Mouse (Mus musculus) CD4-positive, CD25-positive, alpha-beta regulatory T cell, adult 2 months (primary cell): Measurements from ENCODE around the gene Kdm4a.

Source experiments
- DNase-seq: peaks from one replicate; pipeline ENCODE4 v3.0.0-alpha.2; 2012; ENCODE audit warnings: low read depth, low spot score

Gene Kdm4a

DNA sequence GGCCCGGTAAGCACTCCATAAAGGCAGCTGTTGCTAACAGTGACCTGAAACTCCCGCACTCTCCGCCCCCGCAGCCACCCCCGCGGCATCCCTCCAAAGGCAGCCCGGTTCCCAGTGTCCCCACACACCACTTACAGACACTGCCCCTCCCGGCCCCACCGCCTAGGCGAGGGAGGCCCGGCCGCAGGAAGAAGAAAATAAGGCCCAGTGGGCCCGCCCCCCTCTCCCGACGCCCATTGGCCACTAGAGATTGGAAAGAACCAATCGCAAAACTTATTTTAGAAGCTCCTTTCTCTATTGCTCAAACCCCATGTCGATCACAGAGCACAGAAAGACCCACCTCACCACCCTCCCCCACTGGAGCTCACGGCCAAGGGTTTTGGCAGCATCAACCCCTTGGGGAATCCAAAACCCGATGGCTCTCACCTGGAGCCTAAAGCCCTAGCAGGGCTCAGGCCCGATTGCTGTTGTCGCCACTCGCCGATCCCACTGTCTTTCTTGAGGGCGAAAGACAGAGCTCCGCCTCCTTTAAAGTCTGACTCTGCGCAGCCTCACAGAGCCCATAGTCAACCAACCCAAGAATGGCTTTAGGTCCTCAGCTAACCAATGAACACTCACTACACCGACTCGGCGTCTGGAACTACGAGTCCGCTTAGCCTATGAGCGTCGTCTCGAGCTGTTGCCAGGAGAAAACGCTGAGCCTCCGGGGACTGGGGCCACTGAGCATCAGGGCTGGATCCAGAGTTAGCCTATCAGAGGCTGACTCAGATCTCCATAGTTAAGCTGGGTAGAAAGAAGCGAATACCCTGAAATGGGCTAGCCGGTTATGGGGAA is at the start of gene Kdm4a:
Gene Kdm4a, minus strand, starts transcription at position 577 of the 834 bp plus-strand sequence.
- DNase-seq: peak; percentile 97

DNA sequence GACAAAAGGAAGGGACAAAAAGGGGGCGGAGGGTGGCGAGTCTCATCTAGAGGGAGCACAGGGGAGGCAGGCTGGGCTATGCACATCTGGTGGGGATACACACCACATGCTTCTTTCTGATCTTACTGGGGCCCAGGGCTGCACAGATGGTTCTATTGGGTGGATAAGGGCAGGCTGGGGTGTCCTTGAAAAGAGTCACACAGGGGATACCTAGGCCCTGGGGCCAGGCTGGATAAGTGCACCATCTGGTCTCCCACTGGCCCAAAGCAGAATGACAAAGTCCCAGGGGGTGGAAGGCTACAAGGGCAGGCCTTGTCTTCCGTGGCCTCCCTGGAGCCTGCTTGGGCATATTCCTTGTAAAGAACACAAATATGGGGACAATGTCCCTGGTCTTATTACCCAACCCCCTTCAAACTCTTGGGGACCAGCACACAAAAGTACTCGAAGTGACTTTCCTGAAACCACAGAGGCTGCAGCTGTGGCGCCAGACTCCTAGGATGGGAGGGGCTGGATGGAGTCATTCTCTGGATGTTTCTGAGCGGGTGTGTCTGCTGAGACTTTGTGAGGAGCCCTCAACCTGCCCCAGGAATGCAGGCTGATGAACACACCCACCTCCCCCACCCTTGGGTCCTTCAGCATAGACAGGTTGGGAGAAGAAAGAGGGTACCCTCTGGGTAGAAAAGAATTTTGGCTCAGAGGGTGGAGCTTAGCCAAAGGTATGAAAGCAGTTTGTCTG is 49.4 kb upstream of the Kdm4a start:
- no peak for DNase-seq

GRCm38 (mm10) chr4:118227398-118227797 is 47.6 kb upstream of the Kdm4a start:
- DNase-seq: no peak

GRCm38 (mm10) chr4:118221261-118221660 is 41.4 kb upstream of the Kdm4a start:
- DNase-seq: no peak

DNA sequence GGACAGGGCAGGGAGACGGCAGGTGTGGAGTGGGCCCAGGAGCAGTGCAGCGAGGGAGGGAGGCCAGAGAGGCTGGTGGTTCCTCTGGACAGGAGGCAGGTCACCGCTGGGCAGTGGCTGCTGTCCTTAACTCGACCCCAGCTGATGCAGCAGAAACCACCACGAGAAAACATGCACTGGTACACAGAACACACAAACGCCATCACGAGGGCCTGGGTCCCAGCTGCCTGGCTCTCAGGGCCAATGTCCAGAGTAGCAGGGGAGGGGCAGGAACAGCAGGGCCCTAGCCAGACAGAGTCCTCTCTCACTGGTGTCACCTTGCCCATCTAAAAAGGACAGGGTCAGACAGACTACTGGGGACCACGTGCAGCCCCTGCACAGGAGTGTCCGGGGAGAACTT is 40.9 kb upstream of the Kdm4a start:
- no peak for DNase-seq

DNA sequence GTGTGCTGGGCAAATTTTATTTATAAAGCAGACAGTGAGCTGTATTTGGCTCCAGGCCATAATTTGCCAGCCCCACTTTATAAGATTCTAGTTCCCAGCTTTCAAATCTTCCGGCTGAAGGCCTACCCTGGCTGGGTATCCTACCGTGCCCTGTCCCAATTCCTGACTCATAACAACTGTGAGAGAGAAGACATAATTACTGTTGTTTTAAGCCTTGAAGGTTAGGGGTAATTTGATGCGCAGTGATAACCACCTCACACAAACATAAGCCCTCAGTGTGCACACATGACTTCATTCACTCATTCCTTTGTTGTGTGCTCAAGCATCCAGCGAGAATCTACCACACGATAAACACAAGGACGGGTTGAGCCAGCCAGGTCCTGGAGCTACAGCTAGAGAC is 39.6 kb upstream of the Kdm4a start:
- DNase-seq: no peak

DNA sequence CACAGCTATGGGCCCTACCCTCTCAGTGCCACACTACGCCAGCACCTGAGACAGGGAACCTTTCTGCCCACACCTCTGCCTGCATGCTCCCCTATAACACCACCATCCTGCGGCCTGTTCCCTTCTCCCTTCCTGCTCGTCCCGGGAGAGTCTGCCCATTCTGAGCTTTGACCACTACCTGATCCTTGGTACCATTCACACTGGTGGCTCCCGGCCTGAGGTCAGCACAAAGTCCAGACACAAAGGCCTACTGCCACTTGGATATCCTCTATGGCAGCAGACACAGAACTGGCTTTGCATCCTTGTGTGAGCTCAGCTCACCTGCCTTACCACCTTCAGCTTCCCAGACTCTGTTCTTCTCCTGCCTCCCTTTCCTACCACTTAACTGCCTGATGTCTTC is 38.7 kb upstream of the Kdm4a start:
- DNase-seq: no peak

- DNase-seq: peak; percentile 80
Measured at GRCm38 (mm10) chr4:118216726-118217595, 37.1 kb upstream of the Kdm4a start.

GRCm38 (mm10) chr4:118214891-118215290 is 35.0 kb upstream of the Kdm4a start:
- no peak for DNase-seq

DNA sequence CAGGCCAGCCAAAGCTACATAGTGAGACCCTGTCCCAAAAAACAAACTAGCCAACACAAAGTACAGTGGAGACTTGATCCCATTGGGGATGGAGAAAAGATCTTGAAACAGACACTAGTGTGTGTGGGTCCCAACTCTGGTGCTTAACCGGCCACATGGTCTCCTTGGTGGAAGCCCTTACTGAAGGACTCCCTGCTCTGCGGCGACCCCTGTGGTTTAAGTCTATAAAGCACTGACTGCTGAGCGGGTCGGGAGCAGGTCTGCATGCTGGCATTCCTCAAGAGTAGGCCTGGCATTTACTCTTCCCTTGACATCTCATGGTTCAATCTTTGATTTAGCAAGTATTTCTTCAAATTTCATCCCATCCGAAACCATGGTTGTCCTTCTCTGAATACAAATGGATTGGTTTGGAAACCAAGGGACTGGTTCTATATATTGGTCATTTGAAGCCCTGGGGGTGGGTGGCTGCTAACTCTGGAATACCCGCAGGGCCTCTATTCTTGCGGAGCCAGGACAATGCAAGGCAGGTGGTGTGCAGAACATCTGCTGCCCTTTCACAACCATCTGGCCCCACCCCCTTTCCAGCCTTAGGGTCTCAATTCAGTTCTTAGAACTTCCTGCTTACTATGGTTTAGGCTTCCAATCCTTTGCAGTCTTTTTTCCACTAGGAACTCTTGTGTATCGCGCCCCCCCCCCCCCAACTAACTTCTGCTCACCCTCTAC is 27.2 kb upstream of the Kdm4a start:
- DNase-seq: no peak

DNA sequence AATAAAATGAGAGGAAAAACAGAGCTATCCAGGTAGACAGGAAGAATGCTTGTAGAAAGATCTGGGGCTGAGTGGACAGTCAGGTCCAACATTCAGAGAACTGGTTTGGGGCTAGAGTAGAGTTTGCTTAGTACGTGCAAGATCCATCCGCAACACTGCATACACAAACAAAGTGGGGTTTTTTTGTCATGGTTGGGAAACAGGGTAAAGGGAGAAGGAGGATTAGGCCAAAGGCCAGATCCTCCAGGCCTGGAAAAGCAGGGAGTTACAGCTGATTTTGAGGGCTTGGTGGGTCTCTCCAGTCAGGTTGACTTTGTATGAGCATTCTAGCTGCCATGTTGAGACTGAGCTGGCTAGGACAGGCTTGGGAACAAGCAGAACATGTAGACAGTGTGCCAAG is 26.1 kb upstream of the Kdm4a start:
- no peak for DNase-seq

GRCm38 (mm10) chr4:118199093-118199492 is 19.2 kb upstream of the Kdm4a start:
- no peak for DNase-seq

GRCm38 (mm10) chr4:118198606-118199005 is 18.8 kb upstream of the Kdm4a start:
- no peak for DNase-seq

DNA sequence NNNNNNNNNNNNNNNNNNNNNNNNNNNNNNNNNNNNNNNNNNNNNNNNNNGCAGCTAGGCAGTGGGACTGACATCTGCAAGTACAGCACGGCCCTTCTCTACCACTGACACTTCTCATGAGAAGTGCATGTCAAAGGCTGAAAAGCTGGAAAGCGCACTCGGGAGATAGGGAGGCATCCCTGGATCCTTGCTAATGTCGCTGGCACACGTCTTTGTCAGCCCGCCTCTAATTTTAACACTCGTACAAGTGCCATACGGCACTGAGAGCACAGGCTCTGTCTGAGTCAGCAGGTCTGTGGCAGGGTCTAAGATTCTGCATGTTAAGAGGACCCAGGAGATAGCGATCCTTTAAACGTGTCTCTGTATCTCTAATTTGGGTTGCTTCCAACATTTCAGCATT is 16.3 kb upstream of the Kdm4a start:
- DNase-seq: no peak

- no peak for DNase-seq
Measured at GRCm38 (mm10) chr4:118180301-118181080, 648 bp upstream of the Kdm4a start.

DNA sequence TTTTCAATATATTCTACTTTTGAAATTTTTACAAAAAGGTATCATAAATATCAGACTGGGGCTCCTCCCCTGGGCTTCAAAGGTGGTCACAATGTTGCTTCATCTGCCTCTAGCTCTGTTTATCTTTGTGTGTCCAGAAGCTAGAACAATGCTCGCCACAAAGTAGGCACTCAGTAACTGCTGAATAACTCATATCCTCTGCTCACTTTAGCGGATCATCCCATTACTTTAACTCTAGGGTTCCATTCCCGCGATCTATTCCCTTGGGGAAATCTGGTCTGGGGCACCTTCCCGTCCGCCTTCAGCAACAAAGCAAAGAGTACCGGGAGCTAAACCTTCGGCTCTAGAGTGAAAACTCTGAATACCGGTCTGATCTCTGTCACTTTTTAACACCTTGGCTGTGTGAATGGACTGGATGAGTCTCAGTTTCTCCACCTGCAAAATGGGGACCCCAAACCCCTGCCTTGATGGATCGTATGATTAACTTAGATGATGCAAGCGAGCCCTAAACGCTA is 834 bp downstream of the Kdm4a start:
- DNase-seq: no peak

GRCm38 (mm10) chr4:118172461-118172860 is 7.4 kb downstream of the Kdm4a start:
- no peak for DNase-seq

GRCm38 (mm10) chr4:118171006-118171405 is 8.8 kb downstream of the Kdm4a start:
- peak; percentile 68 for DNase-seq

DNA sequence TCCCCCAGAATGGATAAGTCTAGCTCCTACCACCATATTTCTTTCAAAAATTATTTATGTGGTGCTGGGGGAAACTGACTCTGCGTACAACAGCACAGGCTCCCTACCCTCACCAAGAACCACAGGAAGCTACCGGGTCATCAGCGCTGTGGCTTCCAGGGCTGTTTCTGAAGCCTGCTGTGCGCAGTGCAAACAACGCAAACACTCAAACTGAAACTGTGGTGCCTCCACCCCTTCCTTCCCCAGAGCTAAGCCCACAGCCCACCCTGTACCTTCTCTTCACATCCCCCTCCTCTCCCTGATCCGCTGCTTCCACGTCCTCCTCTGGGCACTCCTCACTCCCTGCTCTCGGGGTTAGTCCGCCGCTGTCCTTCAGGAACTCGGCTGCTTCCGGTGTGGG is 17.7 kb downstream of the Kdm4a start:
- peak; percentile 35 for DNase-seq

GRCm38 (mm10) chr4:118157666-118158065 is 22.2 kb downstream of the Kdm4a start:
- DNase-seq: no peak
